Mouse (Mus musculus) lung, postnatal 36 days (tissue): Measurements from ENCODE around the gene Cers6.
A peak's percentile ranks its signal among the peaks of the same experiment; 100 is the strongest.

Source experiments
- DNase-seq: peaks from one replicate; pipeline ENCODE4 v3.0.0; 2022; ENCODE audit warnings: mixed read lengths

Cers6 gene

DNA sequence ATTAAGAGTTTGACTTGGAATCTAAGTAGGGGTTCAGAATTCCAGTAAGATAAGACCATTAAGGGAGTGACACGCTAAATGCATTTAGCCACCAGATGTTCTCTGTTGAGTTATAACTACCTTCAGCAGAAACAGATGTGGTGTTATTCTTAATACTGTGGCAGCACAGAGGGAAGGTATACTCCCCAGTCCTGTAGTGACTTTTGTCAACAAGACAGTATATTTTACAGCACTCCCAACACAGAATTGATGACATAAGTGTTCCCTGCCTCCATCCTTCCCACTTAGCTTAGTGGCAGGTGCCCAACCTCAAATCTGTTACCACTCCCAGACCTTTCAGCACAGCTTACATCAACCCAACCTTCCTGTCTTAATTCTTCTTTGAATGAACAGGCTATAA, 219.5 kb downstream of the Cers6 start:
- DNase-seq = no peak

DNA sequence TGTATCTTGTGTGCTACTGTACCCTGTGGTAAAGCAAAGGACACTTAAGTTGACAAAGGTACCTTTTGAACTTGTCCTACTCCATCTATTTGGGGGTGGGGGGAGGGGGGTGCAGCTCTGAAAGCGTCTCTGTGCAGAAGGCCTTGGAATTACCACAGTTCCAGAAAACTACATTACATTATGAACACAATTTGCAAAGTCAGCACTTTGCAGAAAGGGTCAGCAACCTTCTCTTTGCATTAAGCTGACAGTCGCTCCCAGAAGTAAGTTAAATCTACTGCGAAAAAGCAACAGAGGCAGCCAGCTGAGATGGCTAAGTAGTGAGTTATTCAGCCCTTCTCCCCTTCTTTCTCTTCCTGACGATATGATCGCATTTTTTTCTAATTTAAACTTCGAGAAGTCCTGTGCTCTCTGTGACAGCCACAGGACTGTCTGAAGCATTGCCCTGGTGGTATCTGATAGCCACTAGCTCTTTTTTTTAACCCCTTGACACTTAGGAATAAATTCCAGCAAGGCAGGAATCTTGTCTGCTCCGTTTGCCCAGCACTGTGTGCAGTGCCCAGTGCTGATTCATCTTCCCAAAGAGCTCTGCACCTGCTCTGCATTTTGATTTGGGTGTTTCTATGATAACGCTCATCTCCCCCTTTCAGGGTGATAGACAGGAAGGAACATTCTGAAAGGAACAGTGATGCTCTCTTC, 221.4 kb downstream of the Cers6 start:
- DNase-seq = no peak

- no peak for DNase-seq
Observed at GRCm38 (mm10) chr2:69083198-69083509, 221.9 kb downstream of the Cers6 start.

GRCm38 (mm10) chr2:69084416-69084815, 223.2 kb downstream of the Cers6 start:
- no peak for DNase-seq

GRCm38 (mm10) chr2:69086505-69087260, 225.4 kb downstream of the Cers6 start:
- DNase-seq = no peak

- DNase-seq = no peak
Observed at GRCm38 (mm10) chr2:69095836-69096235, 234.6 kb downstream of the Cers6 start.

DNA sequence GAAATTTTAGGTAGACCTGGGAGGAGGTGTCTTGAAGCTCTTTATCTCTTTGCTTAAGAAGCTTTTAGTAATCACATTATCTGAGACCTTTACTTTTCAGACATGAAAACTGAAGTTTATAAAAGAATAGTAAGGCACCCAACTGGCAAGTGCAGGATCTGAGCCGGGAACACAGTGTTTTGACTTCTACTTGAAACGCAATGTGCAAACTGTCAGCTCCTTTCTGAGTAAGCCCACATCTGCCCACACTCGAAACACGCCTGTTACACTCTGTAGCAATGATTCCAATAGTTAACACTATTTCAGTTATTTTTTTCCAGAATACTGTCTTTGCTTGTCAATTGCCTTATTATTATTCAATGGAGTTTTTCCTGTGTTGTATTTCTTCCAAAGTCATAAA, 235.6 kb downstream of the Cers6 start:
- DNase-seq = no peak

DNA sequence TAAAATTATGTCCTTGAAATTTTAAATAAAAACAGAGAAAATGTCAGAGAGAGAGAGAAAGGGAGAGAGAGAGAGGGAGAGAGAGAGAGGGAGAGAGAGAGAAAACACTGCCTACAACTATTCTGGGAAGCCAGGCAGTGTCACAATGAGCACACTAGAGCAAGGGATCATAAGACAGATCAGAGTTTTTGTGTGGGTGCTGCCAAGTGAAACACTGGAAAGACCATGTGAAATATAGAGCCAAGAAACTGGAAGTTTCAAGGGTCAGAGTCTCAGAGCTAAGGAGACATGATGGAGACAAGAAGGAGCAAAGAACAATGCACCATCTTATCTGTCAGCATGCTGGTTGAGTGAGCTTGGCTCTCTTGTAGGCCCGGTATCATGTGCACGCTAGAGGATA, 236.3 kb downstream of the Cers6 start:
- no peak for DNase-seq

DNA sequence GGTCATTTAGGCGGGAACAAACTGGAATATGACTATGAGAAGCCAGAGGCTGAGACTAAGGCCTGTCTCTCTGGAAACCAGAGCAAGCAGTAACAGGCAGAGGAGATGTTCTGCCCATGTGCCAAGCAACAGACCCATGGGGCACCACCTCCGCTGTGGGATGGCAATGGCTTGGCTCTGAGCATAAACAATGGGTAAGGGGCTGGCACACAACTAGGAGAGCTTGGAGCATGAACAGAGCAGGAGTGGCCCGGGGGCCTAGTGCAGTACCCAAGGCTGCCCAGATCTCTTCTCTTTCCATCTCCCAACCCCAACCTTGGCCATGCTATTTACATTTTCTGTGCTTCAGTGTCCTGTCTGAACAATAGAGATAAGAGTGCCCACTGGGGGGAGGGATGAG, 237.5 kb downstream of the Cers6 start:
- DNase-seq = no peak

- no peak for DNase-seq
Observed at GRCm38 (mm10) chr2:69099147-69099546, 237.9 kb downstream of the Cers6 start.

- peak; percentile 68 for DNase-seq
Observed at GRCm38 (mm10) chr2:69100706-69101105, 239.5 kb downstream of the Cers6 start.

DNA sequence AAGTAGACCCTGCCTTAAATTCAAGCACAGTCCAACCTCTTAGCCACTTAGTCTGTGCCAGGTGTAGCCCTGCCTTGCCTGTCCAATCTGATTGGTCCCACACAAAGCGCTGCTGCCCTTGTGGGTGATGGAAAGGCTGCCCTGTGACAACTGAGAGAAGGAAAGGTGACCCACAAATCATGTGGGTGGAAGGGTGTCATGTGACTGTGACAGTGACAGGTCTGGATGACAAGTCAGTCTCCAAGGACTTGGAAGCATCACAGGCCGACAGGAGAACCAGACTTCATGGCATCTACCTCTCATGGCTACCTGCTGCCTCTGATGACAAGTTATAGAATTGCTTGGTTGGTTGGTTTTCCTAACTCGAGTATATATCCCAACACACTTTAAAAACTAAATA, 242.3 kb downstream of the Cers6 start:
- no peak for DNase-seq

GRCm38 (mm10) chr2:69104511-69105145, 243.4 kb downstream of the Cers6 start:
- DNase-seq = no peak

GRCm38 (mm10) chr2:69109246-69109645, 248.0 kb downstream of the Cers6 start:
- no peak for DNase-seq

GRCm38 (mm10) chr2:69109710-69110109, 248.5 kb downstream of the Cers6 start:
- DNase-seq = no peak

- DNase-seq = no peak
Observed at GRCm38 (mm10) chr2:69112609-69113008, 251.4 kb downstream of the Cers6 start.

DNA sequence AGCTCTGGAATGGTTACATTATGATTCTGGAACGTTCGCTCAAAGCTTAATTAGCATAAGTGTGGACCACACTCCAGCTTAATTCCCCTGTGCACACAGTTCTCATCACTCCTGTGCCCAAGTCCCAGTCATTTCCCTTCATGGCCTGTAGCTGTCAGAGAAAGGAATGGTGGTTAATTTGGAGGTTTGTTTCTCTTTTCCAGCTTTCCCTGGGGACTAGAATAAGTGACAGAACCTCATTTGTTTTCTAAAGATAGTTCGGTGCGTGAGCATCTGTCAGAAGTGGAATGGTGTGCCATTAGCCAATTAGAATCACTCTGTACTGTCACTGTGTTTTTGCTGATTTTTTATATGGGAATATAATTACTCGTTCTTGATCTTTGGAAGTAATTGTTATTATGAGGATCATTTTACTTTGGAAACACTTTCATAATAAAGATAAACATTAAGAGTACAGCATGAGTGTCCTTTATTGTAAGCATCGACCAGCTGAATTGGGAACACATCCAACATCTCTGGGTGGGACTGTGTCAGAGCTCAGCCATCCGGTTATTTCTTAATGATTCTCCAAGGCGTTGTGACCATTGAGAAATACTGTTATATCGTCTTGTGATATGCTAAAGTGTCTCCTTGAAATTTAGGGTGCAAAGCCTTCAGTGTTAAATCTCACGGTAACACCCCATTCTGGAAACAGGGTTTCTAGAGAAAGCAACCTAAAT, 252.7 kb downstream of the Cers6 start:
- DNase-seq = peak; percentile 69

DNA sequence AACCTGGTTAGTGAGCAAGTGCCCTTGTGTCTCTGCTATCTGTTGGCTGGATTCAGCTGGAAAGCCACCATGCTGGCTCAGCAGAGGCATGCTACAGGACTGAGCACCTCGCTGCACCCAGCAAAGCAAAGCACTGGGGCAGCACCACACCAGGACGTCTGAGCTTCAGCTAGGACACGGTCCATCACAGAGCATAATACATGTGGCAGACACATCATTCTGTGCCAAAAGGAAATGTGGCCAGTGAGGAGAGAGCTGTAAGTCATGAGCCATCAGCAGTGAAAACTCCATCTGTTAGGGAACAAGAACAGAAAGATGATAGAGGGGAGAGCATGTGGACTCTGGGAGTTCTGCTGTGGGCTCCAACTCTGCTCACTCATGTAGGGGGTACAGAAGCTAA, 254.7 kb downstream of the Cers6 start:
- no peak for DNase-seq

DNA sequence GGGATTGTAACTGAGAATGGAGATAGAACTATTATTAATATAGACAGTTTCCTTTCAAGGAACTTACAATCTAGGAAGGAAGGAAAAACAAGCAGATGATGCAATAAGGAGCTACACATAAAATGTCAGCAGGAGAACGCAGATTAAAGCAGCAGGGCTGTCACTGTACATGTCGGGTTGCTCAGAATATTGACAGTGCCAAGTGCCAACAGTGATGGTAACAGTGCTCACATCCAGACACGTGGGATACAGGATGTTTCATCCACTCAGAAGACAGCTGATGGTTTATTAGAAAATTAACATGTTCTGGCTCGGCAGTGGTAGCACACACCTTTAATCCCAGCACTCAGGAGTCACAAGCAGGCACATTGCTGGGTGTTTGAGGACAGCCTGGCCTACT, 255.5 kb downstream of the Cers6 start:
- DNase-seq = no peak

DNA sequence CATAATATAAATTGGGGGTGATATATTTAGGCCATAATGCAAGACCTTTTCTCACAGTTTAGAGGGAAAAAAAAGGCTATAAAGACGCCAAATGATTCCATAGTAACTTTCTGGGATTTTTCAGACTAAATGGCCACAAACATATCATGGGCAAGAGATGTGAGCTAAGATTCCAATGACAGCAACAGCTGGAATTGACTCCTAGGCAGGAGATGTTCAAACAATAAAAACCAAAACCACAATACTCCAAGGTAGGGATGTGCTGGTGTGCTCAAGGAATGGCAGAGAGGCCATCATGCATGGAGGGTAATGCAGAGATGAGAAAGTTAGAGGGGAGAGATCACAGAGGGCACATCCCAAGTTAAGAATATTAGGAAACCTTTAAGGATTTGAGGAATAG, 257.8 kb downstream of the Cers6 start:
- DNase-seq = no peak

- DNase-seq = no peak
Observed at GRCm38 (mm10) chr2:69119718-69120117, 258.5 kb downstream of the Cers6 start.

DNA sequence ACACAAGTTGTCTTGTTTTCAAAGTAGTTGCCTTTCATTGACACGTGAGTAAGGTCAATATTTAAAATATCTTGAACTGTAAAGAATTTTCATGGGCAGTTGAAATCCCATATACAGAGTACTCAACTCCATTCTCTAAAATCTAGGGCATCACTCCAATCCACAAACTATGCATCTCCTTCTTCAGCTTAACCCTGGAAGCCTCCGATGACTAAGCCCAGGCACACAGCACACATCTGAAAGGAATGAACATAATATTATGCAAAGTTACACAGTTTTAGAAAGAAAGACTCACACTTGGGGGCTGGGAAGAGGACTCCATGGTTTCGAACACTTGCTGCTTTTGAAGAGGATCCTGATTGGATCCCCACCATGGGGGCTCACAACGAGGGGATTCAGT, 260.4 kb downstream of the Cers6 start:
- DNase-seq = no peak

GRCm38 (mm10) chr2:69125425-69125824, 264.2 kb downstream of the Cers6 start:
- DNase-seq = no peak

GRCm38 (mm10) chr2:69128321-69128720, 267.1 kb downstream of the Cers6 start:
- DNase-seq = peak; percentile 63
